Mouse (Mus musculus): ENCODE data around the gene Il10ra. TPM values are rescaled to one million over a fixed set of nuclear protein-coding genes. Genes with fewer than 3 reads are reported as not detected.

Gene Il10ra
- polyA plus RNA-seq, 1 experiment from 2014 or later, result 6.6 TPM

DNA sequence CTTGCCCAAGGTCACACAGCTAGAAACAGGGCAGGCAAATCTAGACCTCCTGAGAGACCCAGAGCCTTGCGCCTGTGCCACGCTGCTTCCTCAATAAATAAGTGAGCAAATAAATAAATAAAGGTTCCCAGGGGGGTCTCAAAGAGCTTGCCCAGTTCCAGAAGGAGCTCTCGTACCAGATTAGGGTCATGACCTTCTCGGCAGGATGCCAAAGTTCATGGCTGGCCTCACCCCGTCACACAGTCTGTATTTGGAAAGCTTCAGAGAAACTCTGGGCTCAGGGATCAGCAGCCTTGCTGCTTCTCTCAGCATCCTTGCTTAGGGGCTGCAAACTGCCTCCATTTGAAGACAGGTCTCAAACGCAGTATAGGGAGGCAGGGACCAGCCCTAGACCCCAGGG, 14.9 kb downstream of the Il10ra start:
- Histone ChIP-seq H3K4me1 (replicated peaks; ENCODE audit: control insufficient read depth, insufficient read depth, low read length) (peaks cover 6% of the 10 kb centered on the region), H3K27ac (ENCODE audit: low read depth, low read length) (no peak overlapping the region), H3K4me2 (no peak overlapping the region), H3K36me3 (ENCODE audit: control insufficient read depth, insufficient read depth, low read length) (no peaks in the 10 kb centered on the region), H3K9me3 (ENCODE audit: control insufficient read depth, low read length) (no peaks in the 10 kb centered on the region), H3K9ac (ENCODE audit: low read depth, low read length) (no peak overlapping the region), H3K4me3 (ENCODE audit: low read depth, low read length) (no peak overlapping the region), H3K27me3 (replicated peaks; ENCODE audit: control insufficient read depth, insufficient read depth, low read length) (0 out of 2 replicates have a peak, but pooled peaks cover 2% of the 10 kb centered on the region)
- WGBS, result 67% methylated on average over 6 of the region's 6 CpGs
- ATAC-seq (replicated peaks; ENCODE audit: low FRiP score) (no peak), DNase-seq (ENCODE audit: low spot score) (no peak)

DNA sequence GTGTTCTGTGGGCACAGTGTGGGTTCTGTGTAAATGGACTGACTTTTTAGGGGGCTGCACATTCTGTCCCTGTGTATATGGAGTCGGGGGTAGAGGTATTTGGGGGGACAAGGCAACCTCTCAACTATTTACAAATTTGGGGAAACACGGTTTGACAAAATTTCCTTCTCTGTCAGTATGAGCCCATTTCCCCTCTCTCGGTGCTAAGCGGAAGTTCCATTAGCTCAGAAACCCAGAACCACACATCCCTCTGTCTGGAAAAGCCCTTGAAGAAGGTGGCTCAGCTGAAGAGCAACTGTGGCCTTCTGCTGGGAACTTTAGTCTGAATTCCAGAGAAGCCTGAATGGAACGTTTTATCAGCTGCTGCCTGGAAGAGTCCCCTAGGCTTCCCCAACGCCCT, 16.6 kb downstream of the Il10ra start:
- peaks cover 6% of the 10 kb centered on the region for H3K4me1 ChIP-seq (replicated peaks; ENCODE audit: control insufficient read depth, insufficient read depth, low read length)
- ATAC-seq (replicated peaks; ENCODE audit: low FRiP score) (no peak), DNase-seq (ENCODE audit: low spot score) (no peak)
- no peak overlapping the region for H3K4me2 ChIP-seq
- H3K4me3 ChIP-seq (ENCODE audit: low read depth, low read length), result no peak overlapping the region
- no peak overlapping the region for H3K9ac ChIP-seq (ENCODE audit: low read depth, low read length)
- 55% methylated on average over 6 of the region's 6 CpGs for WGBS
- no peaks in the 10 kb centered on the region for H3K9me3 ChIP-seq (ENCODE audit: control insufficient read depth, low read length)
- H3K36me3 ChIP-seq (ENCODE audit: control insufficient read depth, insufficient read depth, low read length), result no peaks in the 10 kb centered on the region
- no peak overlapping the region for H3K27ac ChIP-seq (ENCODE audit: low read depth, low read length)
- H3K27me3 ChIP-seq (replicated peaks; ENCODE audit: control insufficient read depth, insufficient read depth, low read length), result 0 out of 2 replicates have a peak, but pooled peaks cover 2% of the 10 kb centered on the region

DNA sequence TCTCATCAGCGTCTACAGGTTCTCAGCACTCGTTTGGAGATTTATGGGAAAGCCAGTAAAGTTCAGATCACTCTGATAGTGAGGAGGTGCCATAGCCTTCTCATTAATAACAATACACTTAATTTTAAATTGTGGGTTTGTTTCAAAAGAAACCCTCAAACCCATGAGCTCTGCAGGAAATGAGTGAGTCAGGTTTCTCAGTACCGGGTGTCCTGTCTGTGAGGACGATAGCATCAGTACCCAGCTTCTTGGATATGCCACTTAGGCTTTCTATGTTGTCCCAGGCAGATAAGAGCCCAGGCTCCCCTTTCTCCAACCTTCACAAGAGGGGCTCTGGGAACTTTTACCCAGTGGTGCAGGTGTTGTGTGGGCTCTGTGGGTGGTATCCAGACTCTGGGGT, 17.0 kb downstream of the Il10ra start:
- H3K9ac ChIP-seq (ENCODE audit: low read depth, low read length), result no peak overlapping the region
- H3K9me3 ChIP-seq (ENCODE audit: control insufficient read depth, low read length), result no peaks in the 10 kb centered on the region
- no peak overlapping the region for H3K27ac ChIP-seq (ENCODE audit: low read depth, low read length)
- 0 out of 2 replicates have a peak, but pooled peaks cover 2% of the 10 kb centered on the region for H3K27me3 ChIP-seq (replicated peaks; ENCODE audit: control insufficient read depth, insufficient read depth, low read length)
- no peaks in the 10 kb centered on the region for H3K36me3 ChIP-seq (ENCODE audit: control insufficient read depth, insufficient read depth, low read length)
- 35% methylated on average over 4 of the region's 4 CpGs for WGBS
- DNase-seq (ENCODE audit: low spot score), result no peak
- H3K4me1 ChIP-seq (replicated peaks; ENCODE audit: control insufficient read depth, insufficient read depth, low read length), result peaks cover 6% of the 10 kb centered on the region
- H3K4me3 ChIP-seq (ENCODE audit: low read depth, low read length), result no peak overlapping the region
- no peak overlapping the region for H3K4me2 ChIP-seq
- ATAC-seq (replicated peaks; ENCODE audit: low FRiP score), result no peak

DNA sequence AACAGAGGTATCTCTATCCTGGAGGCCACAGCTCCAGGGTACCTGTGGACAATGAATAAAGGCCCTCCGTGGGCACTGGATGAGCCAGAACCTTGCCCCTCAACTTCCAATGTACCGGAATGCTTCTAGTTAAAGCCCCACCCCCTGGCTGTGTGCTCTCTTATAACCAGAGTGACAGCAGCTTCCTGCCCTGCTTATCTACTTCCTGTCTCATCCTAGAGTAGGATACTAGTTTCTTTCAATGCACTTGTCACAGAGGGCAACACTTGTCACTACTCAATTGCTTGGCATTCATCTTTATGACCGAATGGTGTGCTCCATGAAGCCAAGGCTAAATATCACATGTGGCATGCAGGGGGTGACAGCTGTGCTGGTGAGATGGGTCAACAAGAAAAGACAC, 17.7 kb downstream of the Il10ra start:
- Histone ChIP-seq H3K27me3 (replicated peaks; ENCODE audit: control insufficient read depth, insufficient read depth, low read length) (0 out of 2 replicates have a peak, but pooled peaks cover 2% of the 10 kb centered on the region), H3K9ac (ENCODE audit: low read depth, low read length) (no peak overlapping the region), H3K9me3 (ENCODE audit: control insufficient read depth, low read length) (no peaks in the 10 kb centered on the region), H3K27ac (ENCODE audit: low read depth, low read length) (no peak overlapping the region), H3K36me3 (ENCODE audit: control insufficient read depth, insufficient read depth, low read length) (no peaks in the 10 kb centered on the region), H3K4me2 (no peak overlapping the region), H3K4me3 (ENCODE audit: low read depth, low read length) (no peak overlapping the region), H3K4me1 (replicated peaks; ENCODE audit: control insufficient read depth, insufficient read depth, low read length) (peaks cover 6% of the 10 kb centered on the region)
- DNase-seq (ENCODE audit: low spot score) (no peak), ATAC-seq (replicated peaks; ENCODE audit: low FRiP score) (peak; percentile 43; the same call in 1 of the 2 replicates)
- 31% methylated on average over 3 of the region's 3 CpGs for whole genome bisulfite sequencing

GRCm38 (mm10) chr9:45250306-45250705, 18.6 kb downstream of the Il10ra start:
- Histone ChIP-seq H3K4me2 (no peak overlapping the region), H3K9ac (ENCODE audit: low read depth, low read length) (no peak overlapping the region), H3K27me3 (replicated peaks; ENCODE audit: control insufficient read depth, insufficient read depth, low read length) (0 out of 2 replicates have a peak, but pooled peaks cover 2% of the 10 kb centered on the region), H3K36me3 (ENCODE audit: control insufficient read depth, insufficient read depth, low read length) (no peaks in the 10 kb centered on the region), H3K4me3 (ENCODE audit: low read depth, low read length) (no peak overlapping the region), H3K4me1 (replicated peaks; ENCODE audit: control insufficient read depth, insufficient read depth, low read length) (peaks cover 6% of the 10 kb centered on the region), H3K27ac (ENCODE audit: low read depth, low read length) (no peak overlapping the region), H3K9me3 (ENCODE audit: control insufficient read depth, low read length) (no peaks in the 10 kb centered on the region)
- ATAC-seq (replicated peaks; ENCODE audit: low FRiP score) (no peak), DNase-seq (ENCODE audit: low spot score) (no peak)
- 83% methylated on average over 7 of the region's 7 CpGs for WGBS

GRCm38 (mm10) chr9:45247536-45247935, 21.4 kb downstream of the Il10ra start:
- no peak overlapping the region for H3K9ac ChIP-seq (ENCODE audit: low read depth, low read length)
- DNase-seq (ENCODE audit: low spot score), result no peak
- no peak overlapping the region for H3K4me3 ChIP-seq (ENCODE audit: low read depth, low read length)
- no peak overlapping the region for H3K4me2 ChIP-seq
- ATAC-seq (replicated peaks; ENCODE audit: low FRiP score), result no peak
- WGBS, result 53% methylated on average over 2 of the region's 2 CpGs
- peaks cover 6% of the 10 kb centered on the region for H3K4me1 ChIP-seq (replicated peaks; ENCODE audit: control insufficient read depth, insufficient read depth, low read length)
- H3K27me3 ChIP-seq (replicated peaks; ENCODE audit: control insufficient read depth, insufficient read depth, low read length), result no peaks in the 10 kb centered on the region
- H3K9me3 ChIP-seq (ENCODE audit: control insufficient read depth, low read length), result no peaks in the 10 kb centered on the region
- H3K36me3 ChIP-seq (ENCODE audit: control insufficient read depth, insufficient read depth, low read length), result no peaks in the 10 kb centered on the region
- no peak overlapping the region for H3K27ac ChIP-seq (ENCODE audit: low read depth, low read length)

- no peaks in the 10 kb centered on the region for H3K9me3 ChIP-seq (ENCODE audit: control insufficient read depth, low read length)
- DNase-seq (ENCODE audit: low spot score) (no peak), ATAC-seq (replicated peaks; ENCODE audit: low FRiP score) (no peak)
- H3K4me3 ChIP-seq (ENCODE audit: low read depth, low read length), result no peak overlapping the region
- no peaks in the 10 kb centered on the region for H3K36me3 ChIP-seq (ENCODE audit: control insufficient read depth, insufficient read depth, low read length)
- no peak overlapping the region for H3K9ac ChIP-seq (ENCODE audit: low read depth, low read length)
- WGBS, result 64% methylated on average over 6 of the region's 6 CpGs
- peak overlapping the region; percentile 28; the same call in 1 of the 2 replicates for H3K27ac ChIP-seq (ENCODE audit: low read depth, low read length)
- H3K27me3 ChIP-seq (replicated peaks; ENCODE audit: control insufficient read depth, insufficient read depth, low read length), result no peaks in the 10 kb centered on the region
- H3K4me2 ChIP-seq, result no peak overlapping the region
- 0 out of 2 replicates have a peak, but pooled peaks cover 1% of the 10 kb centered on the region for H3K4me1 ChIP-seq (replicated peaks; ENCODE audit: control insufficient read depth, insufficient read depth, low read length)
These were observed 22.9 kb downstream of the Il10ra start for GRCm38 (mm10) chr9:45246060-45246459.

DNA sequence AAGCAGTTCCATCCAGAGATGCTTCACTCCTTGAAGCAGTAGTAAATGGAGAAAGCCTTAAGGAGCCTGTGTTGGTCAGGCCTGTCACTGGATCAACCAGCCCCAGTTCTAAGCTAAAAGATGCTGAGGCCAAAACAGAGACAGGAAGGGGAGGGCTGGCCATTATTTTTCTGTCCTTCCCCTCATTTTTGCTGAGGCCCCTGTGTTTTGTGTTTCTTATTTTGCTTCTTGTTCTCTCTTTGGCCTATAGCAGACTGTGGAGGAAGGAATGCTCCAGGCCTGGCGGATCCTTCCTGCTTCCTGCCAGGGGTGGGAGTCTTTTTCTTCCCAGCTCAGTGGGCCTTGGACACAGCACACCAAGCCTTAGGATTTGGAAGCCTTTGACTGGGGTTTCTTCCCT, 23.5 kb downstream of the Il10ra start:
- Histone ChIP-seq H3K36me3 (ENCODE audit: control insufficient read depth, insufficient read depth, low read length) (no peaks in the 10 kb centered on the region), H3K4me3 (ENCODE audit: low read depth, low read length) (no peak overlapping the region), H3K27ac (ENCODE audit: low read depth, low read length) (no peak overlapping the region), H3K9ac (ENCODE audit: low read depth, low read length) (no peak overlapping the region), H3K9me3 (ENCODE audit: control insufficient read depth, low read length) (no peaks in the 10 kb centered on the region), H3K4me1 (replicated peaks; ENCODE audit: control insufficient read depth, insufficient read depth, low read length) (no peaks in the 10 kb centered on the region), H3K27me3 (replicated peaks; ENCODE audit: control insufficient read depth, insufficient read depth, low read length) (0 out of 2 replicates have a peak, but pooled peaks cover 3% of the 10 kb centered on the region), H3K4me2 (no peak overlapping the region)
- ATAC-seq (replicated peaks; ENCODE audit: low FRiP score) (no peak), DNase-seq (ENCODE audit: low spot score) (no peak)
- 70% methylated on average over 1 of the region's 1 CpGs for WGBS

DNA sequence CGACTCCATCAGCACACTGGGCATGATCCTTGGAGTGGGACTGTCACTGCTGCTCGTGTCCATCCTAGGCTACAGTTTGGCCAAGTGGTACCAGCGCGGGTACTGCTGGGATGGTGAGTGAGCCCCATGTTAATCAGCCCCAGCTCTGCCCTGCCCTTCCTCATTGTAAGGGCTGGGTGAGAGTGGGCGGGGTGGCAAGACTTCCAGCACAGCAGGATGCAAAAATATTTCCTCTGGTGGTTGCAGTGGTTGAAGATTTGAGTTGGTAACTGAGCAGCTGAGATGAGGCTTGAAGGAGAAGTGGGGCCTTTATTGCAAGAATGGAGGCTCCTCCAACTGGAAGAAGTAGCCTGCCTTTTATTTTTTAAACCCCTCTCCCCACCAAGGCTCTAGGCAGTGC, 27.6 kb downstream of the Il10ra start:
- Histone ChIP-seq H3K9me3 (ENCODE audit: control insufficient read depth, low read length) (no peaks in the 10 kb centered on the region), H3K4me1 (replicated peaks; ENCODE audit: control insufficient read depth, insufficient read depth, low read length) (no peaks in the 10 kb centered on the region), H3K27me3 (replicated peaks; ENCODE audit: control insufficient read depth, insufficient read depth, low read length) (0 out of 2 replicates have a peak, but pooled peaks cover 3% of the 10 kb centered on the region), H3K9ac (ENCODE audit: low read depth, low read length) (no peak overlapping the region), H3K36me3 (ENCODE audit: control insufficient read depth, insufficient read depth, low read length) (no peaks in the 10 kb centered on the region), H3K27ac (ENCODE audit: low read depth, low read length) (no peak overlapping the region), H3K4me2 (no peak overlapping the region), H3K4me3 (ENCODE audit: low read depth, low read length) (no peak overlapping the region)
- no peak for DNase-seq (ENCODE audit: low spot score)
- WGBS, result 65% methylated on average over 5 of the region's 5 CpGs
- ATAC-seq (replicated peaks; ENCODE audit: low FRiP score), result no peak
